Comparison of ENCODE assay signal across 19 mouse cellular contexts in the genomic region with DNA sequence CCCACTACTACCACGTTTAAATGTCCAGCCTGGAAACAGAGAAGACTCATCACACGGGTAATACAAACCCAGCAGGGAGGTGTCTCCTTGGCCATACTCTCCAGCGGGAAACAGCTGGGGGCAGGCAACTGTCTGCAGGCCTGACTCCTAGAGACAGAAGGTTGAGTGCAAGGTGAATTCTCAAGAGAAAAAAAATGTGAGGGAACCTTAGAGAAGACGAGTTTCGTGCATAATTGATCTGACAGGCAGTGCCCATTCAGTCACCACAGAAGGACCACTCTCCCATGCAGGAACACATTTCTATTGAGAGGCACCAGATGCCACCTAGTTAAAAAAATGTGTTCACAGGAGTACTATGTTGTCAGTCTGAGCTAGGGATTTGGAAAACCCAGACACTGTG.
"Had no signal": no experiment of that assay in that cellular context is flagged by ENCODE, and none has a peak within 500 bp of the region (broad histone marks: within the 10 kb centered on the region; RNA-seq: fewer than 3 reads in every experiment).

No protein-coding gene starts in this region.

- DNase-seq: liver, postnatal 0 days; lung, adult 2 months; lung, postnatal 14 days; lung, postnatal 36 days; midbrain, embryonic 14.5 days; right cerebral cortex, postnatal 14 days; thymus, adult 2 months; thymus, postnatal 25 days; thymus, postnatal 4 days had no signal

- H3K4me3 ChIP-seq: liver, embryonic 15.5 days; lung, embryonic 15.5 days; megakaryocyte, embryonic 14.5 days; midbrain, embryonic 12.5 days; neural tube, embryonic 12.5 days; stomach, embryonic 15.5 days had no signal

- H3K9ac ChIP-seq: liver, embryonic 15.5 days; liver, postnatal 0 days; lung, embryonic 15.5 days; midbrain, embryonic 12.5 days; neural tube, embryonic 12.5 days; stomach, embryonic 15.5 days had no signal

- H3K27ac ChIP-seq: liver, embryonic 15.5 days; lung, embryonic 15.5 days; macrophage; midbrain, embryonic 12.5 days; neural tube, embryonic 12.5 days; stomach, embryonic 15.5 days; stomach, postnatal 0 days had no signal

- H3K36me3 ChIP-seq: liver, embryonic 15.5 days; lung, embryonic 15.5 days; midbrain, embryonic 12.5 days; neural tube, embryonic 12.5 days; stomach, embryonic 15.5 days had no signal

- H3K9me3 ChIP-seq: liver, embryonic 15.5 days; lung, embryonic 15.5 days; megakaryocyte, embryonic 14.5 days; midbrain, embryonic 12.5 days; neural tube, embryonic 12.5 days; stomach, embryonic 15.5 days had no signal

- ATAC-seq: liver, postnatal 0 days; lung, postnatal 0 days; midbrain, embryonic 16.5 days had no signal

- H3K4me2 ChIP-seq: liver, embryonic 15.5 days; lung, embryonic 15.5 days; midbrain, embryonic 12.5 days; neural tube, embryonic 12.5 days; stomach, embryonic 15.5 days had no signal

- H3K27me3 ChIP-seq: liver, embryonic 15.5 days; lung, embryonic 15.5 days; stomach, embryonic 15.5 days had no signal

- H3K4me1 ChIP-seq: liver, embryonic 15.5 days; stomach, embryonic 15.5 days had no signal
